Mouse (Mus musculus): Measurements from ENCODE around the gene Trpm3. TPM values are rescaled to one million over a fixed set of nuclear protein-coding genes. Genes with fewer than 3 reads are reported as not detected.

Gene Trpm3
- polyA plus RNA-seq, 1 experiment from 2014 or later: 48.4 TPM

DNA sequence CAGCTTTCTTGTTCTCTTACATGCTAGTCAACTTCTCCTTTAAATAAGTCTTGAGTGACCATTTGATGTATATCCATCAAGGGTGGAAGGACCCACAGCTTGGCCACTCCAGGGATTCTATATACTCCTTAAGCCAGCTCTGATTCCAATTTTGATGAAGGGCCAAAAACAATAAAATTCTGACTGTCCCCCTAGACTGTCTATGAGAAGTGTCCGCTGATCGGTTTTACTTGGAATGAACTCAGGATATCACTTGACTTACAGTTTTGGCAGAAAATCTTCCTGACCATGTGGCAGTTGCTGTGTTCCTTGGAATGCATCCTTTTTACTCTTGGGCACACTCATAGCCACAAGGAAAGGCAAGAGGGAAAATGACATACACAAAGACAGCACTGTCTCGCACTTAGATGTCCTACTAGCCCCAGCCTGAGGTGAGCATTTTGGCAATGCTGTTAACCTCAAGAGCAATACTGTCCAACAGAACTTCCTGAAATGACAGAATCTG lies 636.4 kb downstream of the Trpm3 start:
- DNase-seq (ENCODE audit: low spot score) (no peak), ATAC-seq (ENCODE audit: low FRiP score) (no peak)
- Histone ChIP-seq H3K4me3 (replicated peaks; ENCODE audit: low read length) (no peak overlapping the region), H3K4me2 (replicated peaks) (no peak overlapping the region), H3K9ac (no peak overlapping the region), H3K36me3 (replicated peaks; ENCODE audit: control insufficient read depth, insufficient read depth) (no peaks in the 10 kb centered on the region), H3K27ac (no peak overlapping the region), H3K9me3 (ENCODE audit: control insufficient read depth, low read length) (no peaks in the 10 kb centered on the region), H3K4me1 (replicated peaks; ENCODE audit: control insufficient read depth, insufficient read depth, low read length) (no peaks in the 10 kb centered on the region), H3K27me3 (ENCODE audit: control insufficient read depth, insufficient read depth, low read length) (no peaks in the 10 kb centered on the region)
- WGBS: 96% methylated on average over 3 of the region's 3 CpGs

DNA sequence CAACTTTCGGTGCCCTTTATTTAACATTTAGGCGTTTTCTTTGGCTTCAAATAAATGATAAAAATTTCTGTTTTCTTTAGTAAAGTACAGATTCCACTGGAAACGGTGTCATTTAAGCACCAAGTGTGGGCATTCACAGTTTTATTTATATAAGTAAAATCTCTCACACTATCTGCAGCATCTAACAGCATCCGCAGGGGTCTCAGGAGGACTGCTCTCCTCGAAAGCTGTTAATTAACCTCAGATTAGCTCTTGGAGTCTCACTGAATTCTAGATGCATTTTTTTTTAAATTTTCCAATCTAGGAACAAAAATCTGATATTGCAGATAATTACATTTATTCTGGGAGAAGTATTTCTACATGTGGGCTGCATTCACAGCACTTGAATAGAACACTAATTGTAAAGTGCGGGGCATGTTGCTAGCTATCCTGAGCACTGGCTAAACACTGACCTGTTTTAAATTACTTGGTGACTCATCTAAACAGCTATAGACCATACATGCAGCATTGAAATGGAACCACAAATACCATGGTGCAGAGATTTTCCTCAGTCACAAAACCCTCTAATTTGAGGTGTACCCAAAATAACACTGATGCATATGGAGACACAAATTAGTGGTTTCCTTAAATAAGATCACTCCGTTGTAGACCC lies 641.5 kb downstream of the Trpm3 start:
- Histone ChIP-seq H3K36me3 (replicated peaks; ENCODE audit: control insufficient read depth, insufficient read depth) (no peaks in the 10 kb centered on the region), H3K4me1 (replicated peaks; ENCODE audit: control insufficient read depth, insufficient read depth, low read length) (no peaks in the 10 kb centered on the region), H3K27ac (no peak overlapping the region), H3K9me3 (ENCODE audit: control insufficient read depth, low read length) (no peaks in the 10 kb centered on the region), H3K9ac (no peak overlapping the region), H3K27me3 (ENCODE audit: control insufficient read depth, insufficient read depth, low read length) (no peaks in the 10 kb centered on the region), H3K4me3 (replicated peaks; ENCODE audit: low read length) (no peak overlapping the region), H3K4me2 (replicated peaks) (no peak overlapping the region)
- ATAC-seq (ENCODE audit: low FRiP score) (no peak), DNase-seq (ENCODE audit: low spot score) (no peak)
- WGBS: 75% methylated on average over 7 of the region's 7 CpGs

DNA sequence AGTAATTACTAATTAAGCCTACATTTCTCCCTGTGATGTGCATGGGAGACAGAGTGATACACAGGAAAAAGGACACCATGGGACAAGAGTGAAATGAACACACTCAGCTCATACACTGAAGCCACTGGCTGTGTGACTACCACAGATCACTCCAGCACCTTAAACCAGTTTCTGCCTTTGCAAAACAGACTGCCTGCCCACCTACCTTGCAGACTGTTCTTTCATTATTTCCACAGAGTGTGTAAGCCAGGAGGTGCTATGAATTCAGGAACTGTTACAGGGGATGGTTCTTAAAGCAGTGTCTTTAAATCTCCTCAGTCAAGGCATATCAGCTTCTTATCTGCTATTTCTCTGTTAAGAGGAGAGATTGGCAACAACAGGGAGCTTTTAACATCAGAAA lies 642.7 kb downstream of the Trpm3 start:
- H3K27me3 ChIP-seq (ENCODE audit: control insufficient read depth, insufficient read depth, low read length): no peaks in the 10 kb centered on the region
- DNase-seq (ENCODE audit: low spot score) (no peak), ATAC-seq (ENCODE audit: low FRiP score) (no peak)
- no peaks in the 10 kb centered on the region for H3K9me3 ChIP-seq (ENCODE audit: control insufficient read depth, low read length)
- H3K4me1 ChIP-seq (replicated peaks; ENCODE audit: control insufficient read depth, insufficient read depth, low read length): no peaks in the 10 kb centered on the region
- no peaks in the 10 kb centered on the region for H3K36me3 ChIP-seq (replicated peaks; ENCODE audit: control insufficient read depth, insufficient read depth)
- H3K9ac ChIP-seq: no peak overlapping the region
- no peak overlapping the region for H3K4me2 ChIP-seq (replicated peaks)
- H3K4me3 ChIP-seq (replicated peaks; ENCODE audit: low read length): no peak overlapping the region
- no peak overlapping the region for H3K27ac ChIP-seq

DNA sequence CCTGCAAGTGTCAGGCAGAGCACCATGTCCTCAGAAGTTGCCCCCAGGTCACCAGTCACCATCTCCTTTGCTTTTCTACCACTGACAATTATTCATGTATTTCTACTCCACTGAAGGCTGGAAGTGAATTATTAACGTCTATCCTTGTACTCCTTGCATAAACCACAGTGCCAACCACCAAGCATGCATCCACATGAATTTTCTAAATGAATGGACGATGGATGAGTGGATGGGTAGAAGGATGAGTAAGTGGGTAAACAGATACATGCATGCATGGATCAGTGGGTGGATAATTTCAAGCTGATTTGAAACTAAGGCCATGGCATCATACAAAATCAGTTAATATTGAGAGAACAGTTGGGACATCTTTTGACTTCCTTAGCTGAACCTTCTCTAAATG lies 644.9 kb downstream of the Trpm3 start:
- 0 out of 2 replicates have a peak, but pooled peaks cover 5% of the 10 kb centered on the region for H3K9me3 ChIP-seq (ENCODE audit: control insufficient read depth, low read length)
- H3K4me1 ChIP-seq (replicated peaks; ENCODE audit: control insufficient read depth, insufficient read depth, low read length): no peaks in the 10 kb centered on the region
- ATAC-seq (ENCODE audit: low FRiP score) (no peak), DNase-seq (ENCODE audit: low spot score) (no peak)
- no peak overlapping the region for H3K4me2 ChIP-seq (replicated peaks)
- no peaks in the 10 kb centered on the region for H3K27me3 ChIP-seq (ENCODE audit: control insufficient read depth, insufficient read depth, low read length)
- no peak overlapping the region for H3K9ac ChIP-seq
- no peak overlapping the region for H3K27ac ChIP-seq
- 89% methylated on average over 2 of the region's 2 CpGs for WGBS
- no peaks in the 10 kb centered on the region for H3K36me3 ChIP-seq (replicated peaks; ENCODE audit: control insufficient read depth, insufficient read depth)
- H3K4me3 ChIP-seq (replicated peaks; ENCODE audit: low read length): no peak overlapping the region

DNA sequence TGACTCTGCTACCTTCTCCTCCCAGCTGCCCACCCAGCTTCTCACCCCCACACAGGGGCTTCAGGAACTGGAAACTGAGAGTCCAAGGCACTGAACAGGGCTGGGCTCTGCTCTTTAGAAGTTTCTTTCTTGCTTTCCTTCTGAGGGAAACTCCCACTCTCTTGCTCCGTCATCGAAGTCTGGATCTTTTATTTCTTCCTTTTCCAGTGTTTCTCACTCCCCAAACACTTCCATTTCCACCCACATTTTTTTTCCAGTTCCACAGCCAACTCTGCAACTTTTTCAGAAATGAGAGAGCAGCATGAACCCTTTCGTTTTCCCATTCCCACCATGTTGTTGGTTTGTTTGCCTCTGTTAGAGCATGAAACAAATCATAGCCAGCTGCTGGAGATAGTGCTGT lies 650.9 kb downstream of the Trpm3 start:
- Histone ChIP-seq H3K4me1 (replicated peaks; ENCODE audit: control insufficient read depth, insufficient read depth, low read length) (no peaks in the 10 kb centered on the region), H3K4me2 (replicated peaks) (no peak overlapping the region), H3K4me3 (replicated peaks; ENCODE audit: low read length) (no peak overlapping the region), H3K27ac (no peak overlapping the region), H3K27me3 (ENCODE audit: control insufficient read depth, insufficient read depth, low read length) (no peaks in the 10 kb centered on the region), H3K36me3 (replicated peaks; ENCODE audit: control insufficient read depth, insufficient read depth) (no peaks in the 10 kb centered on the region; the same call in 1 of the 2 replicates), H3K9me3 (ENCODE audit: control insufficient read depth, low read length) (0 out of 2 replicates have a peak, but pooled peaks cover 5% of the 10 kb centered on the region), H3K9ac (no peak overlapping the region)
- no peak for DNase-seq (ENCODE audit: low spot score)
- no peak for ATAC-seq (ENCODE audit: low FRiP score)
- WGBS: 96% methylated on average over 3 of the region's 3 CpGs

DNA sequence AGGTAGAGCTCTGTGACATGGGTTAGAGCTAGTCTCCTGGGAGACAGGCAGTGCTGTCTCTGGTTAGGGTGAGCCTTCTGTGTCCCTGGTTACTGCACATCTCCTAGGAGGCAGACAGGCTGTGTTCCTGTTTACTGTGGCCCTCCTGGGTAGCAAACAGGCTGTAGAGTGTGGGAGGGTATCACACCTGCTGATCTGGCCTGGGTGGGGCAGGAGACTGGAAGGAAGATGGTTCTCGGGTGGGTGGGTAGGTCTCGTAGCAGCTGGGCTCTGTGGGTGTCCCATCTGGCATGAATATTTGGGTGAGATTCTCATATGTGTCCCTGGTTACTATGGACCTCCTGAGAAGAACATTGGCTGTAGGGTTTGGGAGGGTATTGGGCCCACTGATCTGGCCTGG lies 658.1 kb downstream of the Trpm3 start:
- Histone ChIP-seq H3K36me3 (replicated peaks; ENCODE audit: control insufficient read depth, insufficient read depth) (no peaks in the 10 kb centered on the region; the same call in 1 of the 2 replicates), H3K9ac (no peak overlapping the region), H3K9me3 (ENCODE audit: control insufficient read depth, low read length) (no peaks in the 10 kb centered on the region), H3K4me3 (replicated peaks; ENCODE audit: low read length) (no peak overlapping the region), H3K4me1 (replicated peaks; ENCODE audit: control insufficient read depth, insufficient read depth, low read length) (no peaks in the 10 kb centered on the region), H3K27me3 (ENCODE audit: control insufficient read depth, insufficient read depth, low read length) (no peaks in the 10 kb centered on the region), H3K4me2 (replicated peaks) (no peak overlapping the region), H3K27ac (no peak overlapping the region)
- DNase-seq (ENCODE audit: low spot score) (no peak), ATAC-seq (ENCODE audit: low FRiP score) (no peak)
- WGBS: 97% methylated on average over 2 of the region's 2 CpGs

DNA sequence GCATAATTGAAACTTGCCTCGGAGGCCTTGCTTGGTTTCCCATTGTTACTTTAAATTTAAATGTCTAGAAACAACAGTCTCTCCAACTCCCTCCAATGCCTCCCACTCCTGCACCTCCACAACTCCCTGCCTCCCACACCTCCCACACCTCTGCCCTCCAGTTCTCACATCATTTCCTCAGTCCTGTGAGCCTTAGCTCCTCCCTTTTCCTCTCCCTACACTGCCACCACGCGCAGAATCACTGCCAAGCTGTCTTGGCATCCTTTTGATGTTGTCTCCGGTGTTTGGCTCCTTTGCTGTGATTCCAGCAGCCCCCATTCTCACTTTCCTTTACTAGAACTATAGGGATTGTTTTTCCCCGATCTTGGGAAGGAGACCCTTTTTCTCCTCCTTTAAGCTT lies 661.6 kb downstream of the Trpm3 start:
- 44% methylated on average over 5 of the region's 5 CpGs for WGBS
- no peak for ATAC-seq (ENCODE audit: low FRiP score)

DNA sequence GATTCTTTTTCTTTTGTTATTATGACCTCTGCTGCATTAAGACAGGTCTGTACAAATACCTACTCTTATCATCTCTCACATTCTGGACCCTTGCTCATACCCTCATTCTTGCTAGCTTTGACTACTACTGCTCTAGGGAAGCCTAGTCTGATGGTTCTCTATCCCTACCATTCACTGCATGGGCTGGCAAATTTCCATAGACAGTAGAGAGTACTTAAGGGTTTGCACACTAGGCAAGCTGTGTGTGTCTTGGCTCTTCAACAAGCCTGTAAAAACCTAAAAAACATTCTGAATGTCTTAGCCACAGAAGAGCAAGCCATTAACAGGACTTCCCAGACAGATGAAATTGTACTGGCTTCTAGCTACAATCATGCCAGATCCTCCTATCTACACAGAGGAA lies 664.5 kb downstream of the Trpm3 start:
- no peaks in the 10 kb centered on the region for H3K9me3 ChIP-seq (ENCODE audit: control insufficient read depth, low read length)
- DNase-seq (ENCODE audit: low spot score): no peak

More for the DNA sequence above, 661.6 kb downstream of the Trpm3 start:
- Histone ChIP-seq H3K4me3 (replicated peaks; ENCODE audit: low read length) (no peak overlapping the region), H3K27ac (no peak overlapping the region), H3K9me3 (ENCODE audit: control insufficient read depth, low read length) (no peaks in the 10 kb centered on the region), H3K36me3 (replicated peaks; ENCODE audit: control insufficient read depth, insufficient read depth) (no peaks in the 10 kb centered on the region), H3K9ac (no peak overlapping the region), H3K4me2 (replicated peaks) (no peak overlapping the region), H3K4me1 (replicated peaks; ENCODE audit: control insufficient read depth, insufficient read depth, low read length) (no peaks in the 10 kb centered on the region), H3K27me3 (ENCODE audit: control insufficient read depth, insufficient read depth, low read length) (no peaks in the 10 kb centered on the region)
- no peak for DNase-seq (ENCODE audit: low spot score)

DNA sequence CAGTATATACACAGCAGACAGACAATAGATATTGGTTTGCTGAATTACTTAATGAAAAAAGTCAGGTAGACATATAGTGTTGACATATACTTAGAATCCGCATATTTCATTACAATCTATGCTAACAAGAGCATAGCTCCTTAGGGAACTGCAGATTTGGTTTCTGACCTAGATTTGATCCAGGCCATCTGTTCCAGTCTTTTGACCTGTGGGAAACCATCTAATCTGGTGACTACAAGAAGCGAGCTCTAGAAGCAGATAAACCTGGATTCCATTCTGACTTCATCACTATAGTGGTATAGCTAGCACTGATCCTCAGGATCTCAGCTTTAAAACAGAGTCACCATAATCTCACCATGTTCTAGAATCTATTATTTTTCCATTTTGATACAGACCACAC lies 665.5 kb downstream of the Trpm3 start:
- Histone ChIP-seq H3K27me3 (ENCODE audit: control insufficient read depth, insufficient read depth, low read length) (no peaks in the 10 kb centered on the region), H3K4me2 (replicated peaks) (no peak overlapping the region), H3K4me1 (replicated peaks; ENCODE audit: control insufficient read depth, insufficient read depth, low read length) (no peaks in the 10 kb centered on the region), H3K9me3 (ENCODE audit: control insufficient read depth, low read length) (no peaks in the 10 kb centered on the region), H3K4me3 (replicated peaks; ENCODE audit: low read length) (no peak overlapping the region), H3K36me3 (replicated peaks; ENCODE audit: control insufficient read depth, insufficient read depth) (no peaks in the 10 kb centered on the region), H3K27ac (no peak overlapping the region), H3K9ac (no peak overlapping the region)
- DNase-seq (ENCODE audit: low spot score): no peak
- WGBS: 88% methylated on average over 2 of the region's 2 CpGs
- ATAC-seq (ENCODE audit: low FRiP score): no peak

More for the DNA sequence above, 664.5 kb downstream of the Trpm3 start:
- H3K27me3 ChIP-seq (ENCODE audit: control insufficient read depth, insufficient read depth, low read length): no peaks in the 10 kb centered on the region
- H3K4me2 ChIP-seq (replicated peaks): no peak overlapping the region
- no peaks in the 10 kb centered on the region for H3K4me1 ChIP-seq (replicated peaks; ENCODE audit: control insufficient read depth, insufficient read depth, low read length)
- H3K4me3 ChIP-seq (replicated peaks; ENCODE audit: low read length): no peak overlapping the region
- ATAC-seq (ENCODE audit: low FRiP score): no peak
- H3K27ac ChIP-seq: no peak overlapping the region
- no peak overlapping the region for H3K9ac ChIP-seq
- H3K36me3 ChIP-seq (replicated peaks; ENCODE audit: control insufficient read depth, insufficient read depth): no peaks in the 10 kb centered on the region

DNA sequence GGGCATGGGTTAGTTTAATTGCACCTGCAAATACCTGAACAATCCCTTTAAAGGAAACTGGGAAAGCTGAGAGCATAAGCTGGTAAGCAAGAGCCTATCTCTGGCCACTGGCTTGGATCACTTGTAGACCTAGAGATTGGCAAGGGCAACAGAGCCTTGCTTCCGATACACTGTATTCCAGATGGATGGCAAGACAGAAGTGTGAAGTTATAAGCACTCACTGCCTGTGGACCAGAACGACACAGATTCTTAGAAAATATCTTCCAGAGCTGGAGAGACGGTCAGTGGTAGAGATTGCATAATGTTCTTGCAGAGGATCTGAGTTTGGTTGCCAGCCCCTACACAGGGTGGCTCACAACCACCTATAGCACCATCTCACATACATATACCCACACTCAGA lies 671.4 kb downstream of the Trpm3 start:
- WGBS: 92% methylated on average over 3 of the region's 3 CpGs
- no peaks in the 10 kb centered on the region for H3K27me3 ChIP-seq (ENCODE audit: control insufficient read depth, insufficient read depth, low read length)

More for the DNA sequence above, 671.4 kb downstream of the Trpm3 start:
- H3K9ac ChIP-seq: no peak overlapping the region
- peaks cover 10% of the 10 kb centered on the region; the same call in 1 of the 2 replicates for H3K9me3 ChIP-seq (ENCODE audit: control insufficient read depth, low read length)
- H3K4me1 ChIP-seq (replicated peaks; ENCODE audit: control insufficient read depth, insufficient read depth, low read length): no peaks in the 10 kb centered on the region
- no peak overlapping the region for H3K4me3 ChIP-seq (replicated peaks; ENCODE audit: low read length)
- ATAC-seq (ENCODE audit: low FRiP score) (no peak), DNase-seq (ENCODE audit: low spot score) (no peak)
- H3K36me3 ChIP-seq (replicated peaks; ENCODE audit: control insufficient read depth, insufficient read depth): no peaks in the 10 kb centered on the region
- no peak overlapping the region for H3K27ac ChIP-seq
- H3K4me2 ChIP-seq (replicated peaks): no peak overlapping the region
